Mouse (Mus musculus) cerebellum, adult 2 months (tissue): Measurements from ENCODE around the gene Il17re.

Experiments used
- CTCF ChIP-seq: fragments of 200-500 bp; IDR thresholded peaks from 2 replicates; pipeline ENCODE4 v1.5.1; 2011; ENCODE audit warnings: low read depth, mild to moderate bottlenecking, control low read depth, low read length, moderate library complexity, borderline replicate concordance; ENCODE audit not compliant: insufficient read depth
- POLR2A ChIP-seq: fragments of 200-500 bp; IDR thresholded peaks from 2 replicates; pipeline ENCODE4 v1.6.1; 2011; ENCODE audit warnings: low read length, control low read depth, borderline replicate concordance; ENCODE audit not compliant: insufficient read depth

GRCm38 (mm10) chr6:113514600-113514999 is 56.3 kb downstream of the Il17re start:
- no peak for TF ChIP-seq CTCF
- TF ChIP-seq POLR2A = no peak
